Mouse (Mus musculus): Measurements from ENCODE around the gene Olfr557.
A peak's percentile ranks its signal among the peaks of the same experiment; 100 is the strongest.

The Olfr557 gene

GRCm38 (mm10) chr7:102695358-102696125 lies at the start of gene Olfr557:
Gene Olfr557, plus strand, starts transcription at chr7:102695910.
- DNase-seq = peak; percentile 11 to 15

- no peak for DNase-seq
Observed at GRCm38 (mm10) chr7:102658523-102658922, 37.2 kb upstream of the Olfr557 start, which contains the start of gene Olfr555. Gene Olfr555, plus strand, starts transcription at chr7:102658823.

- no peak for DNase-seq
Observed at GRCm38 (mm10) chr7:102664599-102664998, 31.1 kb upstream of the Olfr557 start, which contains the start of gene Olfr556. Gene Olfr556, plus strand, starts transcription at chr7:102664899.

- no peak for DNase-seq
Observed at GRCm38 (mm10) chr7:102665378-102665777, 30.3 kb upstream of the Olfr557 start.

- DNase-seq = no peak
Observed at GRCm38 (mm10) chr7:102676225-102676624, 19.5 kb upstream of the Olfr557 start.

- DNase-seq = no peak
Observed at GRCm38 (mm10) chr7:102681916-102682315, 13.8 kb upstream of the Olfr557 start.

- peak; percentile 92 to 95 for DNase-seq
Observed at GRCm38 (mm10) chr7:102686944-102687501, 8.7 kb upstream of the Olfr557 start, which contains the start of gene Trim68. Gene Trim68, minus strand, starts transcription at chr7:102687327.

GRCm38 (mm10) chr7:102698461-102698860 lies 2.8 kb downstream of the Olfr557 start:
- no peak for DNase-seq

- no peak for DNase-seq
Observed at GRCm38 (mm10) chr7:102701915-102702314, 6.2 kb downstream of the Olfr557 start, which contains the start of gene Olfr558. Gene Olfr558, plus strand, starts transcription at chr7:102702215.

GRCm38 (mm10) chr7:102718970-102719369 lies 23.3 kb downstream of the Olfr557 start, which contains the start of gene Olfr33:
Gene Olfr33, minus strand, starts transcription at chr7:102719070.
- DNase-seq = no peak

GRCm38 (mm10) chr7:102727391-102727790 lies 31.7 kb downstream of the Olfr557 start, which contains the start of gene Olfr559:
Gene Olfr559, minus strand, starts transcription at chr7:102727491.
- no peak for DNase-seq

GRCm38 (mm10) chr7:102733793-102734192 lies 38.1 kb downstream of the Olfr557 start:
- DNase-seq = no peak

GRCm38 (mm10) chr7:102737705-102738104 lies 42.0 kb downstream of the Olfr557 start:
- DNase-seq = no peak
